Mouse (Mus musculus): ENCODE measurements around the gene Pacs2. TPM values are rescaled to one million over a fixed set of nuclear protein-coding genes. Genes with fewer than 3 reads are reported as not detected.
A peak's percentile ranks its signal among the peaks of the same experiment; 100 is the strongest.

Gene Pacs2
- total and polyA plus RNA-seq, 3 experiments: 29.8 to 69.7 (median 62.5) TPM

DNA sequence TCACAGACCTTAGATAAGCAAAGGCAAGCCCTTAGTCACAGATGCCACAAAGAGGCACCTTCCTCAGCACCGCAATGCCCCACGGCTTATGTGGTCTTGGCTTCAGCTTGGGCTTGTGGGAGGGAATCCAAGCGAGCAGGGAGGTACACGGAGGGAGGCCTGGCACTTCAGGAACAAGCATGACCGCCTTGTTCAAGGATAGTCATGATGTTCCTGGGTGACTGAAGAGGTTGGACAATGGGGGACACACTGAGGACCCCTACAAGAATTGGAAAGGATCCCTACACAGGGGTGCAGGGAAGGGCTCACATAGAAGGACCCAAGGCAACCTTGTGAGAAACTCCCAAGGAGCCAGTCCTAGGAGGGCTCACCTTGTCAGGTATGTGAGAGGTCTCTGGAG, 82.7 kb downstream of the Pacs2 start:
- peak overlapping the region in 1 of 2 experiments; percentile 97; a peak in 1 of 4 replicates for H3K4me3 ChIP-seq (ENCODE audit: control insufficient read depth in 1 of 2, insufficient read depth in 1 of 2, low read depth in 2 of 2, low read length in 2 of 2)
- H3K27ac ChIP-seq (ENCODE audit: control insufficient read depth, low read depth, low read length): no peak overlapping the region
- no peaks in the 10 kb centered on the region for H3K9me3 ChIP-seq (replicated peaks; ENCODE audit: insufficient read depth, low read length)
- no peak overlapping the region for H3K9ac ChIP-seq (ENCODE audit: control insufficient read depth, low read depth, low read length, poor library complexity, severe bottlenecking)
- peak; percentile 58 for DNase-seq (ENCODE audit: low read depth, low spot score)
- peaks cover 41% of the 10 kb centered on the region for H3K79me2 ChIP-seq (ENCODE audit: control insufficient read depth, insufficient read depth, low read length, poor library complexity)
- H3K36me3 ChIP-seq (ENCODE audit: control insufficient read depth in 1 of 2, insufficient read depth in 2 of 2, low read length in 2 of 2): peaks cover under 1 to 18% of the 10 kb centered on the region in 2 experiments; a peak in 3 of 4 replicates
- peaks cover 2 to 4% of the 10 kb centered on the region in 2 experiments; a peak in 1 of 4 replicates for H3K27me3 ChIP-seq (ENCODE audit: control insufficient read depth in 1 of 2, insufficient read depth in 2 of 2, low read length in 2 of 2)
- peaks cover 11 to 29% of the 10 kb centered on the region in 2 experiments; a peak in 3 of 4 replicates for H3K4me1 ChIP-seq (ENCODE audit: control insufficient read depth in 1 of 2, insufficient read depth in 2 of 2, low read length in 2 of 2)
- TF ChIP-seq MYC (IDR thresholded peaks at IDR 0.05; ENCODE audit: low read depth, low read length): no peak
- TF ChIP-seq RAD21 (IDR thresholded peaks at IDR 0.05; ENCODE audit: low read depth, low read length): no peak
- no peak for TF ChIP-seq POLR2A (IDR thresholded peaks at IDR 0.05; ENCODE audit: control insufficient read depth in 1 of 2, insufficient read depth in 1 of 2, low read depth in 1 of 2, low read length in 2 of 2, poor library complexity in 1 of 2)
- no peak for TF ChIP-seq TCF12 (IDR thresholded peaks at IDR 0.05; ENCODE audit: low read depth, low read length)
- TF ChIP-seq NRF1 (IDR thresholded peaks at IDR 0.05; ENCODE audit: insufficient read depth, low read depth, low read length, poor library complexity, severe bottlenecking): no peak
- TF ChIP-seq ZMIZ1 (IDR thresholded peaks at IDR 0.05; ENCODE audit: low read depth, low read length): no peak
- TF ChIP-seq E2F4 (IDR thresholded peaks at IDR 0.05; ENCODE audit: borderline replicate concordance, low read depth, low read length): no peak
- no peak for TF ChIP-seq ELF1 (IDR thresholded peaks at IDR 0.05; ENCODE audit: low read depth, low read length)
- TF ChIP-seq CHD2 (IDR thresholded peaks at IDR 0.05; ENCODE audit: low read length): no peak
- no peak for TF ChIP-seq GATA1 (IDR thresholded peaks at IDR 0.05; ENCODE audit: low read depth, low read length)
- TF ChIP-seq NELFE (IDR thresholded peaks at IDR 0.05; ENCODE audit: low read depth, low read length): no peak
- TF ChIP-seq ZNF384 (IDR thresholded peaks at IDR 0.05; ENCODE audit: low read depth, low read length): no peak
- TF ChIP-seq TAL1 (IDR thresholded peaks at IDR 0.05; ENCODE audit: low read length): no peak
- TF ChIP-seq ETS1 (IDR thresholded peaks at IDR 0.05; ENCODE audit: low read depth, low read length): no peak
- no peak for TF ChIP-seq EP300 (IDR thresholded peaks at IDR 0.05; ENCODE audit: low read depth in 1 of 2, low read length in 2 of 2)
- no peak for TF ChIP-seq USF1 (IDR thresholded peaks at IDR 0.05; ENCODE audit: low read depth, low read length)

DNA sequence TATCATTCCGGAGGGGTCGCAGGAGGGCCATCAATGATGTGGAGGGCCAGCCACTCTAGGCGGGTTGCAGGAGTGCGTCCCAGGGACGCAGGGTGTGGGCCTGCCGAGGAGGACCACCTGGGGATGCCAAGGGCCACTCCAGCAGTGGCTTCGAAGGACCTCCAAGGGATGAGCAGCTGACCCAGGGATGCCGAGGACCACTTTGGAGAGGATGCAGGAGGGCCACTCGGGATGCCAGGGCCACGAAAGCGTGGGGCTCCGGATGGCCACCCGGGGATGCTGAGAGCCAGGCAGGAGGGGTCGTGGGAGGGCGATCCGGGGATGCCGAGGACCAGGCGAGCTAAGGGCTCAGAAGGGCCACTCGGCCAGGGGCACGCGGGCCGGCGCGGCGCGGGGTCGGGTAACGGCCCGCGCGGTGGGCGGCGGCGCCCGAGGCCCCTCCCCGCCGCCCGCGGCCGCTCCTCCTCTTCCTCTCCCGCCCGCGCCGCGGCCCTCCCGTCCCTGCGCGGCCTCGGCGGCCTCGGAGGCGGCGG, 83.5 kb downstream of the Pacs2 start, which contains the start of gene Mta1:
Mta1 (plus strand) TSS at position 530 of the 533 bp plus-strand sequence.
- H3K4me1 ChIP-seq (ENCODE audit: control insufficient read depth in 1 of 2, insufficient read depth in 2 of 2, low read length in 2 of 2): peaks cover 11 to 31% of the 10 kb centered on the region in 2 experiments; a peak in 3 of 4 replicates
- no peaks in the 10 kb centered on the region for H3K9me3 ChIP-seq (replicated peaks; ENCODE audit: insufficient read depth, low read length)
- TF ChIP-seq POLR2A (IDR thresholded peaks at IDR 0.05; ENCODE audit: control insufficient read depth in 1 of 2, insufficient read depth in 1 of 2, low read depth in 1 of 2, low read length in 2 of 2, poor library complexity in 1 of 2) (peak in 1 of 2 experiments; percentile 89; a peak in 2 of 4 replicates), SIN3A (IDR thresholded peaks at IDR 0.05; ENCODE audit: low read length) (no peak)
- H3K9ac ChIP-seq (ENCODE audit: control insufficient read depth, low read depth, low read length, poor library complexity, severe bottlenecking): peak within 1 kb of the TSS; percentile 95
- peak within 1 kb of the TSS; percentile 72 to 97 for H3K4me3 ChIP-seq (ENCODE audit: control insufficient read depth in 1 of 2, insufficient read depth in 1 of 2, low read depth in 2 of 2, low read length in 2 of 2)
- peaks cover 1 to 4% of the 10 kb centered on the region in 2 experiments; a peak in 1 of 4 replicates for H3K27me3 ChIP-seq (ENCODE audit: control insufficient read depth in 1 of 2, insufficient read depth in 2 of 2, low read length in 2 of 2)
- peak within 1 kb of the TSS; percentile 61 for H3K27ac ChIP-seq (ENCODE audit: control insufficient read depth, low read depth, low read length)
- DNase-seq (ENCODE audit: low read depth, low spot score): peak; percentile 71
- peaks cover 2 to 18% of the 10 kb centered on the region in 2 experiments for H3K36me3 ChIP-seq (ENCODE audit: control insufficient read depth in 1 of 2, insufficient read depth in 2 of 2, low read length in 2 of 2)
- H3K79me2 ChIP-seq (ENCODE audit: control insufficient read depth, insufficient read depth, low read length, poor library complexity): peaks cover 49% of the 10 kb centered on the region

All from MEL (cell line).